Mouse (Mus musculus) heart, embryonic 14.5 days (tissue): ENCODE results near the gene Nfic. TPM values are rescaled to one million over a fixed set of nuclear protein-coding genes. Genes with fewer than 3 reads are reported as not detected.

Source experiments
- ATAC-seq: fragments of 200-750 bp; cut with Nextera tagmentation; 2 replicates; pipeline ENCODE4 v1.8.0; 2017; ENCODE audit warnings: low read depth, moderate TSS enrichment; ENCODE audit not compliant: insufficient number of reproducible peaks, insufficient read depth, low FRiP score
- H3K27ac ChIP-seq, 2 experiments: fragments of 200-500 bp in 1 of 2; fragments of 300-500 bp in 1 of 2; sonication (generic) in 1 of 2; replicated peaks in 1 of 2; 2 replicates each; pipeline ENCODE4 v1.5.1; 2012 to 2014; ENCODE audit warnings: low read depth in 2 of 2, low read length in 2 of 2, control low read depth in 1 of 2, mild to moderate bottlenecking in 1 of 2, mixed read lengths in 1 of 2; ENCODE audit not compliant: control insufficient read depth in 1 of 2, insufficient read depth in 1 of 2
- H3K27me3 ChIP-seq: fragments of 300-500 bp; sonication (generic); 2 replicates; pipeline ENCODE4 v1.6.1; 2014; ENCODE audit warnings: mild to moderate bottlenecking, low read length, control low read depth; ENCODE audit not compliant: control insufficient read depth, insufficient read depth
- H3K36me3 ChIP-seq: fragments of 300-500 bp; sonication (generic); 2 replicates; pipeline ENCODE4 v1.6.1; 2014; ENCODE audit warnings: mild to moderate bottlenecking, control low read depth, low read length, mixed read lengths; ENCODE audit not compliant: control insufficient read depth, insufficient read depth
- H3K4me1 ChIP-seq, 2 experiments: fragments of 200-500 bp in 1 of 2; fragments of 300-500 bp in 1 of 2; sonication (generic) in 1 of 2; 2 replicates each; pipeline ENCODE4 v1.6.1; 2012 to 2014; ENCODE audit warnings: low read length in 2 of 2, control low read depth in 1 of 2, mixed read lengths in 1 of 2; ENCODE audit not compliant: control insufficient read depth in 2 of 2, insufficient read depth in 2 of 2
- H3K4me2 ChIP-seq: fragments of 300-500 bp; sonication (generic); 2 replicates; pipeline ENCODE4 v1.6.1; 2014; ENCODE audit warnings: mild to moderate bottlenecking, low read length
- H3K4me3 ChIP-seq, 2 experiments: fragments of 200-500 bp in 1 of 2; fragments of 300-500 bp in 1 of 2; sonication (generic) in 1 of 2; 2 replicates each; pipeline ENCODE4 v1.5.1; 2012 to 2014; ENCODE audit warnings: low read length in 2 of 2, mild to moderate bottlenecking in 2 of 2, control low read depth in 1 of 2, low read depth in 1 of 2, moderate library complexity in 1 of 2; ENCODE audit not compliant: control insufficient read depth in 1 of 2, insufficient read depth in 1 of 2
- H3K9ac ChIP-seq: fragments of 300-500 bp; sonication (generic); 2 replicates; pipeline ENCODE4 v1.6.1; 2014; ENCODE audit warnings: mild to moderate bottlenecking, low read length
- H3K9me3 ChIP-seq: fragments of 300-500 bp; sonication (generic); 2 replicates; pipeline ENCODE4 v1.6.1; 2016; ENCODE audit warnings: low read length, control low read depth; ENCODE audit not compliant: control insufficient read depth
- WGBS: fragments of 180-500 bp; shearing (Covaris S2); extraction: QIAGEN DNeasy Blood & Tissue Kit; methylation state at CpG from one replicate; pipeline ENCODE4 v1.1.7; 2014; 5-methylcytosine and 5-hydroxymethylcytosine counted together
- polyA plus RNA-seq: library from polyadenylated mRNA; unstranded; fragments of >200 nt; fragmentation: Nextera tagmentation; extraction: Ambion mirVana; gene quantifications from 2 replicates; pipeline ENCODE4 v1.2.1, GENCODE M21; 2014

Nfic gene
- polyA plus RNA-seq, 1 experiment from 2014 or later = 47.0 TPM

DNA sequence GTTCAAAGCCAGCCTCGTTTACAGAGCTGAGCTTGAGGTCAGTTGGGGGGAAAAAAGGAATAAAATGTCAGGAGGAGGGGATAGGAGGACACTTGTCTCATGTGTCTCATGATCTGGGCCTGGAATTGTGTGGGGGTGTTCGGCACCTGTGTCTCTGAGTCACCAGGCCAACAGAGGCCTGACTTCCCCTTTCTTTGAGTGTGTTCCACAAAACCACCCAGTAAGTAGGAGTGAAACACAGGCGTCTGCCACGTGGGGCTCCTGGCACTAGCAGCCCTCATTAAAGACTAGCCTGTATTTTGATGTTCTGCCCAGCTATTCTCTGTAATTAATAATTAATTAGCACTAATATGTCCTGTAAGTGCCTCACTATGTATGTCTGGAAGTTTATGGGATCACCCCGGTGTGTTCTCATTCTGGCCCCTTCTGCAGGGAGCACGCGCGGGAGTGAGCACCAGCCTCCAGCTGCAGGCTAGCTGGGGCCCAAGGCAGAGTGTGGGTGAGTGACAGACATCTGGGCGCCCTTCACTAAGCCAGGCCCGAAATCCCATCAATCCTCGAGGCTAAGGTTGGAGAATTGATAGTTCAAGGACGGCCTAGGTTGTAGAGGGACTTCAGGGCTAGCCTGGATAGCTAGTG, 99.0 kb downstream of the Nfic start:
- H3K36me3 ChIP-seq = peaks cover 12% of the 10 kb centered on the region
- H3K4me3 ChIP-seq = peak overlapping the region in 1 of 2 experiments; percentile 92; a peak in 1 of 4 replicates
- 51% methylated on average over 12 of the region's 12 CpGs for WGBS
- no peaks in the 10 kb centered on the region for H3K27me3 ChIP-seq
- no peaks in the 10 kb centered on the region for H3K9me3 ChIP-seq
- no peak overlapping the region for H3K9ac ChIP-seq
- H3K4me1 ChIP-seq = peaks cover 9 to 37% of the 10 kb centered on the region in 2 experiments
- no peak for ATAC-seq
- H3K27ac ChIP-seq = no peak overlapping the region
- H3K4me2 ChIP-seq = peak overlapping the region; percentile 98

DNA sequence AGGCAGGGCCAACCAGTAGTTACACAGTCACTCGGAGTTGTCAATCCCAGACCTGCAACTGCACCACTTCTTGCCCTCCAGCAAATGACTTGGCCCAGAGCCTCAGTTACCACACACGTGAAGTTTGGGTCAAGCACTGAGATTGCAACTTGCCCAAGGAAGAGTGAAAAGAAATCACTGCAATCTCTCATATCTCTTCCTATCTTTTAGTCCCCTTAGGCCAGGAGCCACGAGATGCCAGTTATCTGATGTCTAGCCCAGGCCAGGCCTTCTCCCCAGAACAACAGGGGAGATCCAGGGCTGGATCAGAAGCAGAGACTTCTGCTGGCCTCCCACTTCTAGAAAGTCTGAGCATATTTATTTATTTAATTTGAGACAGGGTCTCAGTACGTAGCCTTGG, 99.9 kb downstream of the Nfic start:
- H3K27me3 ChIP-seq = no peaks in the 10 kb centered on the region
- WGBS = 67% methylated on average over 4 of the region's 4 CpGs
- H3K36me3 ChIP-seq = peaks cover 6% of the 10 kb centered on the region; the same call in 1 of the 2 replicates
- ATAC-seq = no peak
- H3K4me1 ChIP-seq = peaks cover 9 to 31% of the 10 kb centered on the region in 2 experiments
- H3K4me3 ChIP-seq = no peak overlapping the region
- H3K9me3 ChIP-seq = no peaks in the 10 kb centered on the region
- no peak overlapping the region for H3K9ac ChIP-seq
- no peak overlapping the region for H3K4me2 ChIP-seq
- H3K27ac ChIP-seq = no peak overlapping the region

DNA sequence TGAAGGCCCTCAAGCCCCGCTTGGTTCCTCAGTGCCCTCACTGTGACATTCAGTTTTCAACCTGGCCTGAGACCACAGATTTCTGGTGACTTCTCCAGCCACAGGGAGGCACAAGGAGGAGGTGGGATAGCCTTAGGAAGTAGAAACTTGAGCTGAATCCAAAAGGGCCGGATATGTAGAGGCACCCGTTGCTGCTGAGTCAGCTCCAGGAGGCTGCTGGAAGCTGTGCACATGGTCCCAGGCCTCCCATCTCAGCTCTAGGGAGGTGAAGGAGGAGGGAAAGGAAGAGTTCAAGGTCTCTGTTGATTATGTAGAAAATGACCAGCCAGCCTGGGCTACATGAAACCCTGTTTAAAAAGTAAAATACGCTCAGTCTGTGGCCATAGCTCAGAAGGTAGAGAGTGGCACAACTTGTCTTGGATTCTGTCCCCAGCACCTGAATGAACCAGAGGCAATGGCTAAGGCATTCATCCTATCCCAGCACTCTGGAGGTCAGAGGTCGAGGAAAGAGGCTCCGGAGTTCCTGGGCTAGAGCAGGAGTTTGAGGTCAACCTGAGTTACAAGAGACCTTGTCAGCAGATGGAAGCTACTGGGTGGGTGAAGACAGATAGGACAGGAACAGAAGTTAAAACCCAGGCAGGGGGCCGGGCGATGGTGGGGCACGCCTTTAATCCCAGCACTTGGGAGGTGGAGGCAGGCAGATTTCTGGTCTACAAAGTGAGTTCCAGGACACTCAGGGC, 100.5 kb downstream of the Nfic start:
- Histone ChIP-seq H3K9ac (0 out of 2 replicates have a peak overlapping the region, but pooled peaks have one; percentile 19), H3K27ac (no peak overlapping the region), H3K9me3 (no peaks in the 10 kb centered on the region), H3K4me1 (peaks cover 9 to 25% of the 10 kb centered on the region in 2 experiments), H3K4me3 (no peak overlapping the region), H3K36me3 (no peaks in the 10 kb centered on the region), H3K27me3 (no peaks in the 10 kb centered on the region), H3K4me2 (no peak overlapping the region)
- 61% methylated on average over 9 of the region's 9 CpGs for WGBS
- ATAC-seq = no peak

DNA sequence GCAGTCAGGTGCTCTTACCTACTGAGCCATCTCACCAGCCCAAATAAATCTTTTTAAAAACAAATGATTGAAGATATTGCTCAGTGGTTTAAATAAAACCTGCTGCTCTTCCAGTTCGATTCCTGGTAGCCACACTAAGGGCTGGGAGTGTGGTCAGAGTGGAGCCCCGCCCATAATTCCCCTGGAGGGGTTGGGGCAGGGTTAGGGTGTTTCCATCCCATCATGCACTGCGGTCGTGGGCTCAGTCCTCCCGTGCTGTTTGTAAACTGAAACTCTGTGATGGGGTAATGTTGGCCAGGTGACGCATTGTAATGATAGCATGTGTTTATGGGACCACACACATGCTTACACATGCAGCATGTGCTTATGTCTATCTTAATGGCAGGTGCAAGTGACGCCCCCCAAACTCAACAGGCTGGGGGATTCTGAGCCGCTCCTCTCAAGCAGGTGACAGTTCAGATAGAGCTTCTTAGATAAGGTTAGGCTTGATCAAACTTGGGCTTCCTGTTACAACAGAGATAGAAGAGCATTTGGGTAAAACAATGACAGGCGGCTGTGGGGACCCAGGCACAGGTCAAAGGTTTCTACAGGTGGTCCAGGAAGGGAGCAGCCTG, 103.7 kb downstream of the Nfic start:
- H3K4me1 ChIP-seq = peaks cover 14 to 31% of the 10 kb centered on the region in 2 experiments
- no peak overlapping the region for H3K4me2 ChIP-seq
- H3K4me3 ChIP-seq = no peak overlapping the region
- WGBS = 22% methylated on average over 9 of the region's 9 CpGs
- no peak overlapping the region for H3K9ac ChIP-seq
- peaks cover 19% of the 10 kb centered on the region for H3K36me3 ChIP-seq
- H3K27ac ChIP-seq = no peak overlapping the region
- ATAC-seq = no peak
- no peaks in the 10 kb centered on the region for H3K27me3 ChIP-seq
- no peaks in the 10 kb centered on the region for H3K9me3 ChIP-seq

DNA sequence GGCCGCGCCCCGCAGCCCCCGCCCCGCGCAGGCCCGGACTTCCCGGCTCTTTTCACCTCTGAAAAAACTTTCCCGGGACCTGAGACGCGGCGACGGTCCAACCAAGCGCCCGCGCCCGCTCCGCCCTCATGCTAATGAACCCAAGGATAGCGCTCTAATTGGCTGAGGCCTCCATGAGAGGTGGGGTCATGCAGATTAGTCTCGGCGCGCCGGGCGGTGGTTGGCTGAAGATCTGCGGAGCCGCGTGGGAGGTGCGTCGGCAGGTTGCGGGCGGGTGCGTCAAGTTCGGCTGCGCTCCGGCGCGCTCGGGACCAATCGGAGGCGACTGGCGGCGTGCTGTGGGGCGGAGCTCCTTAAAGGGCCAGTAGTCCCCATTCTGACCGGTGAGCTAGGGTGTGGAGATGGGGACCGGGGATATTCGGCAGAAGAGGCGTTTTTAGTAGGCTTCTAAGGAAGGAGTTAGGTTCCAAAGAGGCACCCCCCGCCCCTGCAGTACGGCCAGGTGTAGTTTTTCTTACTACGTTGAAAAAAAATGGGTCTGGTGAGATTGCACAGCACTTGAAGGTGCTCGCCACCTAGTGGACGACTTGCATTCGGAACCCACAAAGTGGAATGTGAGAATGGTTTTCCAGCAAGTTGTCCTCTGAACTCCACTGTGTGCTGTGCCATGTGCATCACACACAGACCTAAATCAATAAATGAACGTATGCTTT, 104.9 kb downstream of the Nfic start, which contains the start of gene Hmg20b:
Gene Hmg20b, minus strand, starts transcription at position 130 of the 713 bp plus-strand sequence.
- peak; percentile 93 for ATAC-seq
- under 1% methylated on average over 54 of the region's 54 CpGs for WGBS
- peak within 1 kb of the TSS; percentile 98 for H3K4me2 ChIP-seq

DNA sequence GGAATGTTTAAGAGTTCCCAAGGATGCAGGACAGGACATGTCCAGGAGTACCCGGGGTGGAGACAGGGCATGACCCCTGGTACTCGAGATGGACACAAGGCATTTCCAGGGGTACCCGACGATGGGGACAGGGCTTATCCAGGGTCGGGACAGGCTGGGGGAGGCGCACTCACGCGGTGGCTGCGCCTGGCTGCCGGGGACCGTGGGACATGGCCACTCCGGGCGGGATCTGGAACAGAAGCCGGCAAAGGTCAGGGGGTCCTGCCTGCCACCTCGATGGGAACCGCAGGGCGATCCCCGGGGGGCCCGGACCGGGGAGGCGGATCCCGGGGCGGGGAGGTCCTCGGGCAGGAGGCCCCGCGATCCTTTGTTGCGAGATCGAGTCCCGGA, 105.5 kb downstream of the Nfic start:
- no peaks in the 10 kb centered on the region for H3K27me3 ChIP-seq
- peak overlapping the region; percentile 19 to 84 for H3K27ac ChIP-seq
- peaks cover 17 to 28% of the 10 kb centered on the region in 2 experiments for H3K4me1 ChIP-seq
- H3K9me3 ChIP-seq = no peaks in the 10 kb centered on the region
- under 1% methylated on average over 26 of the region's 29 CpGs for WGBS
- peak overlapping the region; percentile 66 to 85 for H3K4me3 ChIP-seq
- ATAC-seq = 0 out of 2 replicates have a peak, but pooled peaks have one; percentile 6
- H3K4me2 ChIP-seq = peak overlapping the region; percentile 98
- peak overlapping the region; percentile 96 for H3K9ac ChIP-seq
- peaks cover 34% of the 10 kb centered on the region for H3K36me3 ChIP-seq

More for the DNA sequence above, 104.9 kb downstream of the Nfic start, which contains the start of gene Hmg20b:
- peak within 1 kb of the TSS; percentile 52 to 84 for H3K27ac ChIP-seq
- H3K36me3 ChIP-seq = peaks cover 31% of the 10 kb centered on the region
- peak within 1 kb of the TSS; percentile 67 to 85 for H3K4me3 ChIP-seq
- peaks cover 17 to 28% of the 10 kb centered on the region in 2 experiments for H3K4me1 ChIP-seq
- no peaks in the 10 kb centered on the region for H3K27me3 ChIP-seq
- peak within 1 kb of the TSS; percentile 96 for H3K9ac ChIP-seq
- H3K9me3 ChIP-seq = no peaks in the 10 kb centered on the region

DNA sequence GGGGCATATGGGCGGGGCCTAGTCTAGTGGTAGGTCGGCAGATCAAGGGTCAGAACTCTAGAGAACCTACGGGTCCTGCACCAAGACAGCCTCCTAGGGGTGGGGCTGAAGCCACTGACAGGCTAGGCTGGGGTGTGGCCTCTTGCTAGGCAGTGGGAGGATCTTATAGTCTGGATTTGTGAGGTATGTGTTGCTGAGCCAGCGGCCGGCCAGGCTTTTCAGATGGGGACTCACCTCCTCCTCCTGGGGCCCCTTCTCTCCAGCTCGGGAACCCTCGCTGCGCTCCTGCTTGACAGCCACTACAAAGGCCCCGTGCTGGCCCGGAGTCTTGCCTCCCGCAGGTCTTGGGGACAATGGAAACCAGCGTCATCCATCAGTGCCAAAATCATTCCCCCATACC, 106.3 kb downstream of the Nfic start:
- no peaks in the 10 kb centered on the region for H3K27me3 ChIP-seq
- H3K36me3 ChIP-seq = peaks cover 34% of the 10 kb centered on the region
- peaks cover 17 to 28% of the 10 kb centered on the region in 2 experiments for H3K4me1 ChIP-seq
- peak overlapping the region; percentile 96 for H3K9ac ChIP-seq
- no peak for ATAC-seq
- WGBS = 6% methylated on average over 11 of the region's 12 CpGs
- H3K4me2 ChIP-seq = peak overlapping the region; percentile 98
- H3K9me3 ChIP-seq = no peaks in the 10 kb centered on the region
- H3K4me3 ChIP-seq = peak overlapping the region; percentile 66 to 85
- peak overlapping the region in 1 of 2 experiments; percentile 84; a peak in 2 of 4 replicates for H3K27ac ChIP-seq
